9 mouse cellular contexts compared by ENCODE assay signal in the genomic region with DNA sequence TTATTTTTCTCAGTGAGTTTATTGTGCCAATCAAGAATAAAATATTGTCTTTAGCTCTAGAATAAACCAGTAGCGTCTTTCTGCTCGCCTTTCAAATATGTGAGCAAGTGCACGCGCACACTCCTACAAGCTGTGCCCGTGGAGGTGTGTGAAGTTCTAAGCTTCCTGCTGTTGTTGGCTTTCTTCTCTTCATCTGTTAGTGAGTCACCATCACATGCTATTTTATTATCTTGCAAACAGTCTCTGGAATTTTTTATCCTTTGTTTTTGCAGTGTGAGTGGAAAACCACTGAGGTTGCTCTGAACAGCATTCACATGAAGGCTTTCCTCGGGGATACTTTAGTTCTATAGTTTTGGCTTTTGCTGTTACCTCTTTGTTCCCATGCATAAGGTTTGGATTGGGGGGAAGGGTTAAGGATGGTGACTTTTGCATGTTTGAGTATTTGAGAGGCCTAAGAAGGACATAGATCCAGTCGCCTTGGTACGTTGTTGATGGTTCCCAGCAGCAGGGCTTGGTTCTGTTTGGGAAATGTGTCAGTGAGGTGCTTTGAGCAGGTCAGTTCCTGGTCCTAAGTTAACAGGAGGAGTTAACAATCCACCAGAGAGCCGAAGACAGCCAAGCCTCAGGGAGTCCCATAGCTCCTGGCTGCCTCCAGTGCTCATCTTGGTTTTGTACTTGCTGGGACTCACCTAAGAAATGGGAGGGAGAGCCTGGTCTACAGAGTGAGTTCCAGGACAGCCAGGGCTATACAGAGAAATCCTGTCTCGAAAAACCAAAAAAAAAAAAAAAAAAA.
DNase-seq lines count a peak whose midpoint lies in the region; ATAC-seq and TF ChIP-seq lines count a peak whose summit lies in the region.
"Had no signal": no experiment of that assay in that cellular context is flagged by ENCODE, and none has a peak within 500 bp of the region (broad histone marks: within the 10 kb centered on the region; RNA-seq: fewer than 3 reads in every experiment).

No protein-coding gene starts in this region.

- TF ChIP-seq CTCF in gastrocnemius, adult 2 months (IDR thresholded peaks at IDR 0.05): no peak
- TF ChIP-seq CTCF in heart, postnatal 0 days (IDR thresholded peaks at IDR 0.05; ENCODE audit: low read depth): no peak

- no peak for ATAC-seq in lung, embryonic 15.5 days (ENCODE audit: borderline replicate concordance, extremely low read depth, low FRiP score, low TSS enrichment)
- no peak for ATAC-seq in heart, postnatal 0 days (ENCODE audit: insufficient read depth, low read depth)
- no peak for ATAC-seq in neural tube, embryonic 15.5 days (ENCODE audit: low FRiP score)

- no peaks in the 10 kb centered on the region for H3K27me3 ChIP-seq in lung, embryonic 15.5 days
- H3K27me3 ChIP-seq in heart, postnatal 0 days (ENCODE audit: control insufficient read depth, insufficient read depth, low read length): no peaks in the 10 kb centered on the region
- no peaks in the 10 kb centered on the region for H3K27me3 ChIP-seq in neural tube, embryonic 15.5 days (replicated peaks)

- no peak for TF ChIP-seq EP300 in heart, postnatal 0 days (IDR thresholded peaks at IDR 0.05; ENCODE audit: low read depth)

- no peak overlapping the region for H3K4me3 ChIP-seq in gastrocnemius, adult 2 months
- no peak overlapping the region for H3K4me3 ChIP-seq in lung, embryonic 15.5 days
- no peak overlapping the region for H3K4me3 ChIP-seq in heart, postnatal 0 days (ENCODE audit: low read depth, low read length)
- no peak overlapping the region for H3K4me3 ChIP-seq in neural tube, embryonic 15.5 days (replicated peaks)

- peaks cover 69% of the 10 kb centered on the region for H3K4me1 ChIP-seq in lung, embryonic 15.5 days
- peaks cover 38% of the 10 kb centered on the region for H3K4me1 ChIP-seq in heart, postnatal 0 days (ENCODE audit: control insufficient read depth, insufficient read depth)
- peaks cover 65% of the 10 kb centered on the region for H3K4me1 ChIP-seq in neural tube, embryonic 15.5 days

- DNase-seq in gastrocnemius, adult 2 months: no peak
- no peak for DNase-seq in gastrocnemius, postnatal 25 days
- DNase-seq in lung, postnatal 36 days: no peak
- DNase-seq in heart, postnatal 0 days (ENCODE audit: low spot score): peak; percentile 66
- no peak for DNase-seq in spleen, postnatal 14 days (ENCODE audit: low spot score in 2 of 2)
- DNase-seq in embryo, embryonic 10.5 days (ENCODE audit: low spot score): no peak
- DNase-seq: lung, postnatal 4 days had no signal

- peak overlapping the region; percentile 97 for H3K27ac ChIP-seq in gastrocnemius, adult 2 months
- peak overlapping the region; percentile 79 for H3K27ac ChIP-seq in lung, embryonic 15.5 days
- peak overlapping the region; percentile 78 for H3K27ac ChIP-seq in heart, postnatal 0 days (ENCODE audit: low read depth)
- peak overlapping the region; percentile 84 for H3K27ac ChIP-seq in neural tube, embryonic 15.5 days (replicated peaks)

- H3K36me3 ChIP-seq in lung, embryonic 15.5 days: peaks cover 3% of the 10 kb centered on the region; the same call in 1 of the 2 replicates
- peaks cover 4% of the 10 kb centered on the region; the same call in 1 of the 2 replicates for H3K36me3 ChIP-seq in heart, postnatal 0 days (replicated peaks; ENCODE audit: control insufficient read depth, insufficient read depth, low read length)
- H3K36me3 ChIP-seq in neural tube, embryonic 15.5 days: no peaks in the 10 kb centered on the region

- 52% methylated on average over 10 of the region's 10 CpGs for WGBS in lung, embryonic 15.5 days
- WGBS in heart, postnatal 0 days: 51% methylated on average over 10 of the region's 10 CpGs
- 67% methylated on average over 10 of the region's 10 CpGs for WGBS in neural tube, embryonic 15.5 days

- no peak overlapping the region for H3K4me2 ChIP-seq in lung, embryonic 15.5 days
- no peak overlapping the region for H3K4me2 ChIP-seq in heart, postnatal 0 days (ENCODE audit: low read depth, low read length)
- no peak overlapping the region for H3K4me2 ChIP-seq in neural tube, embryonic 15.5 days

- intact Hi-C loops in gastrocnemius, adult 2 months (cut with DNase I): no loop called here

- H3K9ac ChIP-seq in lung, embryonic 15.5 days: no peak overlapping the region
- no peak overlapping the region for H3K9ac ChIP-seq in heart, postnatal 0 days (replicated peaks; ENCODE audit: low read depth, low read length)
- 0 out of 2 replicates have a peak overlapping the region, but pooled peaks have one; percentile 3 for H3K9ac ChIP-seq in neural tube, embryonic 15.5 days (replicated peaks)

- H3K9me3 ChIP-seq in lung, embryonic 15.5 days: no peaks in the 10 kb centered on the region
- H3K9me3 ChIP-seq in heart, postnatal 0 days (replicated peaks; ENCODE audit: control insufficient read depth, low read length): no peaks in the 10 kb centered on the region
- H3K9me3 ChIP-seq in neural tube, embryonic 15.5 days (replicated peaks): no peaks in the 10 kb centered on the region
